Mouse (Mus musculus) brain, embryonic 14.5 days (tissue): ENCODE results near the gene Six4. TPM values are rescaled to one million over a fixed set of nuclear protein-coding genes. Genes with fewer than 3 reads are reported as not detected.
A peak's percentile ranks its signal among the peaks of the same experiment; 100 is the strongest.
"Not testable (repeated sequence)": the region's sequence is repeated elsewhere in the genome, so short reads cannot be mapped to it uniquely, and the experiment has no call there.

ENCODE experiments used
- DNase-seq: peaks from one replicate; pipeline ENCODE4 v3.0.0-alpha.2; 2011; ENCODE audit warnings: low read depth
- CTCF ChIP-seq: fragments of 200-500 bp; IDR thresholded peaks from 2 replicates; pipeline ENCODE4 v1.5.1; 2012; ENCODE audit warnings: inconsistent platforms, mild to moderate bottlenecking, moderate library complexity, borderline replicate concordance; ENCODE audit not compliant: insufficient read depth, insufficient read length; ENCODE audit errors: extremely low read depth
- POLR2A ChIP-seq: fragments of 200-500 bp; IDR thresholded peaks from 2 replicates; pipeline ENCODE4 v1.6.1; 2012; ENCODE audit warnings: mild to moderate bottlenecking, inconsistent platforms, borderline replicate concordance; ENCODE audit not compliant: poor library complexity, insufficient read depth, insufficient read length, severe bottlenecking; ENCODE audit errors: extremely low read depth
- polyA plus RNA-seq: library from polyadenylated mRNA; depleted of rRNA; stranded (reverse); fragments of >200 nt; gene quantifications from 2 replicates; pipeline ENCODE4 v1.2.3, GENCODE M21; 2012

Gene Six4
- polyA plus RNA-seq, 1 experiment = 0.75 TPM

- TF ChIP-seq POLR2A = no peak
- TF ChIP-seq CTCF = no peak
- DNase-seq = peak; percentile 55
These were observed 1.5 kb downstream of the Six4 start for GRCm38 (mm10) chr12:73111561-73112325.

DNA sequence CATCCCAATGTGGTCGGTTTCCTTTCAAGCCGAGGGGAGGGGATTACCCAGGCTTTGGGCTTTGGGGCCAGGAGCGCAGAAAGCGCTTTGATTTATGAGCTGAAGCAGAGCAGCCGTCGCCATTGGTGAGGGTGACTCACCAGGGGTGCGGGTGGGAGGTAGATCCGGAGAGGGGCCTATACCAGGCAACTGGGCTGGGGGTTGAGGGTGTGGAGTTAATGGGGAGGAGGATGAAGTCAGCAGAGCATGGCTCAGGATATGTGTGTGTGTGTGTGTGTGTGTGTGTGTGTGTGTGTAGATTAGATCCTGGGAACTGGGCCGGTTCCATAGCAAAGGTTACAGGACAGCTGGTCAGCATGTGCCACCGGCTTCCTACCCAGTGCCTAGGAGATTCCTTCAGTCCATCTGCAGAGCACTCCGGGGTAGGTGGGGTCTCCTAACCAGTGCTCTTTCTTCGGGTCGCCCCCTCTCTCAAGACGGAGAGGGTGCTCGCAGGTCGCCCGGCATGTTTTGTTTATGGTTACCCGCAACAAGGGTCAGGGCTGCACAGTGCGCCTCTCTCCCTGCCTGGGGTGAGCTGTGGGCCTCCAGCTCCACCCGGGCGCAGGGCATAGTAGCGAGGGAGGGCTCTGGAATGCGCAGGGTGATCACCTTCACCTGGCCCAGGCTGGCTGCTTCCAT, 2.7 kb downstream of the Six4 start:
- TF ChIP-seq CTCF (no peak), POLR2A (no peak)
- DNase-seq = no peak

GRCm38 (mm10) chr12:73107821-73108220, 5.4 kb downstream of the Six4 start:
- no peak for DNase-seq
- TF ChIP-seq CTCF = no peak
- TF ChIP-seq POLR2A = no peak

DNA sequence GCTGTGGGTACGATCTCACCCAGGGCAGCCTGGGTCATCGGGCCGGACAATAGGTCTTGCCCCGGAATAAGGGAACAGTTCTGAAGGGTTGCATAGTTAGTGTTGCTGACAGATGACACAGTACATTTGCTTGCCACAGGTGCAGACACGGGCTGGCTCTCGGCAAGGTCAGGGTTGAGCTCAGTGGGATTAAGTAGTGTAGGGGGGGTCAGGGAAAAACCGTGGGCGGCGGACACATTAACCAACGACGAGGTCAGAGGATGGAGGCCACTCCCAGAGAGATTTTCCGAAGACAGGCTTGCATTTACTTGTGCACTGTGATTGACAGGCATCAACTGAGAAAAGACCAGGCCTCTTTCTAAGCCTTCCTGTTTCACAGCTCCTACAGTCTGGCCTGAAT, 9.5 kb downstream of the Six4 start:
- TF ChIP-seq CTCF (no peak), POLR2A (no peak)
- DNase-seq = no peak

GRCm38 (mm10) chr12:73098593-73098992, 14.7 kb downstream of the Six4 start:
- TF ChIP-seq CTCF (no peak), POLR2A (no peak)
- DNase-seq = no peak

DNA sequence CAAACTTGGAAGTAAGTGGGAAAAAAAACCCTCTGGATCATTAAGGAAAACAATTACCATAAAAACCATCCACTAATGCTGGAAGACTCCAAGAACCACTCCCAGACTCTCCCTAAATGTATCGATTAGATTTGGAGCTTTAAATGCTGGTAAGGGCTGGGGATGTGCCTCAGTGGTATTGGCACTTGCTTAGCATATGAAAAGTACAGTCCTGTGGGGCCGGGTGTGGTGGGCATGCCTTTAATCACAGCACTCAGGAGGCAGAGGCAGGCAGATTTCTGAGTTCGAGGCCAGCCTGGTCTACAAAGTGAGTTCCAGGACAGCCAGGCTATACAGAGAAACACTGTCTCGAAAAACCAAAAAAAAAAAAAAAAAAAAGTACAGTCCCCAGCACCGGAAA, 17.1 kb downstream of the Six4 start:
- DNase-seq = not testable (repeated sequence)

GRCm38 (mm10) chr12:73094605-73095004, 18.7 kb downstream of the Six4 start:
- no peak for DNase-seq
- TF ChIP-seq CTCF = no peak
- no peak for TF ChIP-seq POLR2A

GRCm38 (mm10) chr12:73094189-73094588, 19.1 kb downstream of the Six4 start:
- TF ChIP-seq POLR2A (no peak), CTCF (no peak)
- DNase-seq = no peak

GRCm38 (mm10) chr12:73090672-73091335, 22.5 kb downstream of the Six4 start:
- TF ChIP-seq CTCF (no peak), POLR2A (no peak)
- no peak for DNase-seq

GRCm38 (mm10) chr12:73088911-73089310, 24.3 kb downstream of the Six4 start:
- TF ChIP-seq POLR2A (no peak), CTCF (no peak)
- DNase-seq = no peak

GRCm38 (mm10) chr12:73088500-73088899, 24.8 kb downstream of the Six4 start:
- no peak for TF ChIP-seq POLR2A
- no peak for TF ChIP-seq CTCF
- DNase-seq = no peak
